Mouse (Mus musculus) forebrain, embryonic 13.5 days (tissue): ENCODE measurements around the gene Dlg2. TPM values are rescaled to one million over a fixed set of nuclear protein-coding genes. Genes with fewer than 3 reads are reported as not detected.
A peak's percentile ranks its signal among the peaks of the same experiment; 100 is the strongest.

Source experiments
- ATAC-seq: fragments of 200-750 bp; cut with Nextera tagmentation; 2 replicates; pipeline ENCODE4 v1.8.0; 2017
- H3K27ac ChIP-seq: fragments of 300-500 bp; sonication (generic); 2 replicates; pipeline ENCODE4 v1.5.1; 2015; ENCODE audit warnings: inconsistent platforms, mild to moderate bottlenecking, moderate library complexity
- H3K27me3 ChIP-seq: fragments of 300-500 bp; sonication (generic); 2 replicates; pipeline ENCODE4 v1.6.1; 2015; ENCODE audit warnings: mild to moderate bottlenecking, inconsistent platforms
- H3K36me3 ChIP-seq: fragments of 300-500 bp; sonication (generic); 2 replicates; pipeline ENCODE4 v1.6.1; 2015; ENCODE audit warnings: mild to moderate bottlenecking, inconsistent platforms; ENCODE audit not compliant: poor library complexity, severe bottlenecking
- H3K4me1 ChIP-seq: fragments of 300-500 bp; sonication (generic); 2 replicates; pipeline ENCODE4 v1.6.1; 2015; ENCODE audit warnings: inconsistent platforms
- H3K4me2 ChIP-seq: fragments of 300-500 bp; sonication (generic); 2 replicates; pipeline ENCODE4 v1.6.1; 2015; ENCODE audit warnings: inconsistent platforms, mild to moderate bottlenecking, moderate library complexity
- H3K4me3 ChIP-seq: fragments of 300-500 bp; sonication (generic); 2 replicates; pipeline ENCODE4 v1.5.1; 2015; ENCODE audit warnings: mild to moderate bottlenecking, inconsistent platforms
- H3K9ac ChIP-seq: fragments of 300-500 bp; sonication (generic); 2 replicates; pipeline ENCODE4 v1.6.1; 2015; ENCODE audit warnings: mild to moderate bottlenecking, inconsistent platforms
- H3K9me3 ChIP-seq: fragments of 300-500 bp; sonication (generic); replicated peaks from 2 replicates; pipeline ENCODE4 v1.6.1; 2016; ENCODE audit warnings: inconsistent platforms
- WGBS: fragments of 180-500 bp; shearing (Covaris S2); methylation state at CpG from one replicate; pipeline ENCODE4 v1.1.7; 2015; 5-methylcytosine and 5-hydroxymethylcytosine counted together
- polyA plus RNA-seq: library from polyadenylated mRNA; unstranded; fragments of >200 nt; fragmentation: Nextera tagmentation; extraction: Ambion mirVana; gene quantifications from 2 replicates; pipeline ENCODE4 v1.2.1, GENCODE M21; 2015

Gene Dlg2
- polyA plus RNA-seq, 1 experiment from 2014 or later, result 10.1 TPM

- no peak overlapping the region for H3K9ac ChIP-seq
- H3K27me3 ChIP-seq, result no peaks in the 10 kb centered on the region
- no peak for ATAC-seq
- H3K4me3 ChIP-seq, result no peak overlapping the region
- H3K27ac ChIP-seq, result no peak overlapping the region
- H3K4me1 ChIP-seq, result peaks cover 16% of the 10 kb centered on the region
- H3K9me3 ChIP-seq, result no peaks in the 10 kb centered on the region
- H3K36me3 ChIP-seq, result no peaks in the 10 kb centered on the region
- WGBS, result 63% methylated on average over 1 of the region's 1 CpGs
- H3K4me2 ChIP-seq, result no peak overlapping the region
Observed at GRCm38 (mm10) chr7:92398841-92399240, 1922.4 kb downstream of the Dlg2 start.

GRCm38 (mm10) chr7:92400551-92400950 lies 1924.1 kb downstream of the Dlg2 start:
- H3K4me1 ChIP-seq, result peaks cover 16% of the 10 kb centered on the region
- 58% methylated on average over 1 of the region's 1 CpGs for WGBS
- no peaks in the 10 kb centered on the region for H3K27me3 ChIP-seq
- ATAC-seq, result peak; percentile 42; the same call in 1 of the 2 replicates
- H3K4me2 ChIP-seq, result no peak overlapping the region
- H3K9me3 ChIP-seq, result no peaks in the 10 kb centered on the region
- no peak overlapping the region for H3K27ac ChIP-seq
- no peak overlapping the region for H3K9ac ChIP-seq
- H3K36me3 ChIP-seq, result no peaks in the 10 kb centered on the region
- H3K4me3 ChIP-seq, result no peak overlapping the region

- 39% methylated on average over 4 of the region's 4 CpGs for WGBS
- Histone ChIP-seq H3K4me2 (no peak overlapping the region), H3K27me3 (no peaks in the 10 kb centered on the region), H3K36me3 (no peaks in the 10 kb centered on the region), H3K9me3 (no peaks in the 10 kb centered on the region), H3K4me1 (peaks cover 16% of the 10 kb centered on the region), H3K9ac (no peak overlapping the region), H3K4me3 (no peak overlapping the region), H3K27ac (peak overlapping the region; percentile 45)
- peak; percentile 48; the same call in 1 of the 2 replicates for ATAC-seq
Observed at GRCm38 (mm10) chr7:92401001-92401688, 1924.7 kb downstream of the Dlg2 start.

- no peak overlapping the region for H3K9ac ChIP-seq
- H3K4me3 ChIP-seq, result no peak overlapping the region
- 62% methylated on average over 5 of the region's 5 CpGs for WGBS
- H3K36me3 ChIP-seq, result no peaks in the 10 kb centered on the region
- ATAC-seq, result no peak
- H3K27ac ChIP-seq, result no peak overlapping the region
- no peak overlapping the region for H3K4me2 ChIP-seq
- no peaks in the 10 kb centered on the region for H3K9me3 ChIP-seq
- H3K27me3 ChIP-seq, result no peaks in the 10 kb centered on the region
- H3K4me1 ChIP-seq, result no peaks in the 10 kb centered on the region
Observed at GRCm38 (mm10) chr7:92408479-92408878, 1932.0 kb downstream of the Dlg2 start.

- no peak overlapping the region for H3K4me2 ChIP-seq
- H3K36me3 ChIP-seq, result no peaks in the 10 kb centered on the region
- ATAC-seq, result no peak
- no peaks in the 10 kb centered on the region for H3K9me3 ChIP-seq
- WGBS, result 89% methylated on average over 10 of the region's 10 CpGs
- no peak overlapping the region for H3K9ac ChIP-seq
- H3K4me3 ChIP-seq, result no peak overlapping the region
- H3K4me1 ChIP-seq, result no peaks in the 10 kb centered on the region
- H3K27ac ChIP-seq, result no peak overlapping the region
- no peaks in the 10 kb centered on the region for H3K27me3 ChIP-seq
Observed at GRCm38 (mm10) chr7:92420474-92420873, 1944.0 kb downstream of the Dlg2 start.

- ATAC-seq, result no peak
- no peaks in the 10 kb centered on the region for H3K9me3 ChIP-seq
- no peaks in the 10 kb centered on the region for H3K4me1 ChIP-seq
- H3K27me3 ChIP-seq, result no peaks in the 10 kb centered on the region
- no peak overlapping the region for H3K4me2 ChIP-seq
- H3K27ac ChIP-seq, result no peak overlapping the region
- no peak overlapping the region for H3K4me3 ChIP-seq
- H3K36me3 ChIP-seq, result no peaks in the 10 kb centered on the region
- no peak overlapping the region for H3K9ac ChIP-seq
- WGBS, result 97% methylated on average over 3 of the region's 3 CpGs
Observed at GRCm38 (mm10) chr7:92423017-92423416, 1946.5 kb downstream of the Dlg2 start.

- no peak overlapping the region for H3K27ac ChIP-seq
- no peaks in the 10 kb centered on the region for H3K27me3 ChIP-seq
- H3K9me3 ChIP-seq, result no peaks in the 10 kb centered on the region
- H3K9ac ChIP-seq, result no peak overlapping the region
- no peaks in the 10 kb centered on the region for H3K4me1 ChIP-seq
- H3K4me3 ChIP-seq, result no peak overlapping the region
- ATAC-seq, result no peak
- H3K4me2 ChIP-seq, result no peak overlapping the region
- H3K36me3 ChIP-seq, result no peaks in the 10 kb centered on the region
- 89% methylated on average over 3 of the region's 3 CpGs for WGBS
Observed at GRCm38 (mm10) chr7:92424703-92425102, 1948.2 kb downstream of the Dlg2 start.

- no peak overlapping the region for H3K27ac ChIP-seq
Observed at GRCm38 (mm10) chr7:92427280-92427679, 1950.8 kb downstream of the Dlg2 start.

GRCm38 (mm10) chr7:92428629-92429028 lies 1952.2 kb downstream of the Dlg2 start:
- 90% methylated on average over 5 of the region's 5 CpGs for WGBS

More at GRCm38 (mm10) chr7:92427280-92427679, 1950.8 kb downstream of the Dlg2 start:
- Histone ChIP-seq H3K4me1 (no peaks in the 10 kb centered on the region), H3K36me3 (no peaks in the 10 kb centered on the region), H3K9me3 (no peaks in the 10 kb centered on the region), H3K4me3 (no peak overlapping the region), H3K4me2 (no peak overlapping the region), H3K27me3 (no peaks in the 10 kb centered on the region), H3K9ac (no peak overlapping the region)
- ATAC-seq, result no peak
- WGBS, result 85% methylated on average over 4 of the region's 4 CpGs

GRCm38 (mm10) chr7:92430254-92430653 lies 1953.8 kb downstream of the Dlg2 start:
- Histone ChIP-seq H3K9ac (no peak overlapping the region), H3K4me2 (no peak overlapping the region), H3K36me3 (no peaks in the 10 kb centered on the region), H3K4me1 (no peaks in the 10 kb centered on the region), H3K4me3 (no peak overlapping the region), H3K27ac (no peak overlapping the region), H3K9me3 (no peaks in the 10 kb centered on the region), H3K27me3 (no peaks in the 10 kb centered on the region)
- WGBS, result 76% methylated on average over 2 of the region's 2 CpGs
- no peak for ATAC-seq

More at GRCm38 (mm10) chr7:92428629-92429028, 1952.2 kb downstream of the Dlg2 start:
- no peak overlapping the region for H3K4me2 ChIP-seq
- H3K36me3 ChIP-seq, result no peaks in the 10 kb centered on the region
- H3K27me3 ChIP-seq, result no peaks in the 10 kb centered on the region
- no peak for ATAC-seq
- no peaks in the 10 kb centered on the region for H3K4me1 ChIP-seq
- no peak overlapping the region for H3K9ac ChIP-seq
- H3K27ac ChIP-seq, result no peak overlapping the region
- H3K9me3 ChIP-seq, result no peaks in the 10 kb centered on the region
- no peak overlapping the region for H3K4me3 ChIP-seq

- H3K4me2 ChIP-seq, result no peak overlapping the region
- H3K27me3 ChIP-seq, result no peaks in the 10 kb centered on the region
- WGBS, result 89% methylated on average over 2 of the region's 2 CpGs
- no peaks in the 10 kb centered on the region for H3K9me3 ChIP-seq
- H3K27ac ChIP-seq, result no peak overlapping the region
- H3K36me3 ChIP-seq, result no peaks in the 10 kb centered on the region
- no peaks in the 10 kb centered on the region for H3K4me1 ChIP-seq
- no peak overlapping the region for H3K9ac ChIP-seq
- no peak overlapping the region for H3K4me3 ChIP-seq
- ATAC-seq, result no peak
Observed at GRCm38 (mm10) chr7:92437168-92437567, 1960.7 kb downstream of the Dlg2 start.

GRCm38 (mm10) chr7:92439503-92440487 lies 1963.3 kb downstream of the Dlg2 start:
- Histone ChIP-seq H3K36me3 (no peaks in the 10 kb centered on the region), H3K27ac (no peak overlapping the region), H3K27me3 (no peaks in the 10 kb centered on the region), H3K4me1 (no peaks in the 10 kb centered on the region), H3K4me3 (no peak overlapping the region), H3K4me2 (no peak overlapping the region), H3K9me3 (no peaks in the 10 kb centered on the region), H3K9ac (no peak overlapping the region)
- ATAC-seq, result no peak
- WGBS, result 91% methylated on average over 8 of the region's 8 CpGs
